Mouse (Mus musculus) liver, embryonic 14.5 days (tissue): ENCODE measurements around the gene Tsga10ip. TPM values are rescaled to one million over a fixed set of nuclear protein-coding genes. Genes with fewer than 3 reads are reported as not detected.
"Not testable (repeated sequence)": the region's sequence is repeated elsewhere in the genome, so short reads cannot be mapped to it uniquely, and the experiment has no call there.

Source experiments
- ATAC-seq: fragments of 200-750 bp; cut with Nextera tagmentation; 2 replicates; pipeline ENCODE4 v1.8.0; 2017; ENCODE audit warnings: moderate number of reproducible peaks, mild to moderate bottlenecking, moderate library complexity; ENCODE audit not compliant: insufficient read depth
- DNase-seq, 3 experiments: peaks; one replicate each; pipeline ENCODE4 v3.0.0-alpha.2; 2012 to 2013; ENCODE audit warnings: low read depth in 3 of 3, low spot score in 3 of 3
- H3K27ac ChIP-seq: fragments of 300-500 bp; sonication (generic); 2 replicates; pipeline ENCODE4 v1.5.1; 2014; ENCODE audit warnings: moderate library complexity, mild to moderate bottlenecking, control low read depth, inconsistent platforms
- H3K27me3 ChIP-seq: fragments of 300-500 bp; sonication (generic); 2 replicates; pipeline ENCODE4 v1.6.1; 2014; ENCODE audit warnings: mild to moderate bottlenecking, low read length, moderate library complexity; ENCODE audit not compliant: control insufficient read depth, insufficient read depth
- H3K36me3 ChIP-seq: fragments of 300-500 bp; sonication (generic); replicated peaks from 2 replicates; pipeline ENCODE4 v1.6.1; 2014; ENCODE audit warnings: low read depth; ENCODE audit not compliant: control insufficient read depth, insufficient read depth
- H3K4me1 ChIP-seq, 2 experiments: fragments of 200-500 bp in 1 of 2; fragments of 300-500 bp in 1 of 2; sonication (generic) in 1 of 2; replicated peaks; 2 replicates each; pipeline ENCODE4 v1.6.1; 2012 to 2014; ENCODE audit warnings: antibody characterized with exemption in 1 of 2, inconsistent platforms in 1 of 2, low read length in 1 of 2; ENCODE audit not compliant: control insufficient read depth in 2 of 2, insufficient read depth in 2 of 2
- H3K4me2 ChIP-seq: fragments of 300-500 bp; sonication (generic); 2 replicates; pipeline ENCODE4 v1.6.1; 2014; ENCODE audit warnings: low read depth, mild to moderate bottlenecking, control low read depth, moderate library complexity
- H3K4me3 ChIP-seq, 2 experiments: fragments of 200-500 bp in 1 of 2; fragments of 300-500 bp in 1 of 2; sonication (generic) in 1 of 2; 2 replicates each; pipeline ENCODE4 v1.5.1; 2012 to 2014; ENCODE audit warnings: low read depth in 2 of 2, low read length in 2 of 2, mild to moderate bottlenecking in 2 of 2, control low read depth in 1 of 2, inconsistent platforms in 1 of 2, moderate library complexity in 1 of 2; ENCODE audit not compliant: insufficient read depth in 1 of 2
- H3K9ac ChIP-seq: fragments of 300-500 bp; sonication (generic); replicated peaks from 2 replicates; pipeline ENCODE4 v1.6.1; 2014; ENCODE audit warnings: mild to moderate bottlenecking, control low read depth, moderate library complexity
- H3K9me3 ChIP-seq: fragments of 300-500 bp; sonication (generic); 2 replicates; pipeline ENCODE4 v1.6.1; 2016; ENCODE audit warnings: low read length, mixed read lengths; ENCODE audit not compliant: control insufficient read depth
- CTCF ChIP-seq: IDR thresholded peaks from 2 replicates; pipeline ENCODE4 v1.5.1; 2016; ENCODE audit warnings: antibody characterized with exemption, low read depth, control low read depth
- EP300 ChIP-seq: IDR thresholded peaks from 2 replicates; pipeline ENCODE4 v1.6.1; 2016; ENCODE audit warnings: antibody characterized with exemption, low read depth
- WGBS: fragments of 180-500 bp; shearing (Covaris S2); extraction: QIAGEN DNeasy Blood & Tissue Kit; methylation state at CpG from one replicate; pipeline ENCODE4 v1.1.7; 2014; ENCODE audit not compliant: insufficient replicate concordance; 5-methylcytosine and 5-hydroxymethylcytosine counted together
- polyA plus RNA-seq, 2 experiments: library from polyadenylated mRNA; depleted of rRNA in 1 of 2; stranded (reverse) in 1 of 2; unstranded in 1 of 2; fragments of >200 nt; fragmentation: Nextera tagmentation in 1 of 2; extraction: Ambion mirVana in 1 of 2; gene quantifications; 2 replicates each; pipeline versions ENCODE4 v1.2.1 to v1.2.3; 2012 to 2014

The Tsga10ip gene
- polyA plus RNA-seq, 2 experiments: 0.09 TPM; not detected in 1

- Histone ChIP-seq H3K4me2 (peak overlapping the region; percentile 99), H3K36me3 (peaks cover 39% of the 10 kb centered on the region), H3K27me3 (no peaks in the 10 kb centered on the region), H3K9ac (peak overlapping the region; percentile 91), H3K4me3 (peak overlapping the region; percentile 78 to 97), H3K27ac (peak overlapping the region; percentile 20; the same call in 1 of the 2 replicates), H3K9me3 (no peaks in the 10 kb centered on the region), H3K4me1 (peaks cover 13 to 14% of the 10 kb centered on the region in 2 experiments)
- 5% methylated on average over 11 of the region's 11 CpGs for WGBS
- TF ChIP-seq EP300: no peak
- TF ChIP-seq CTCF: no peak
- no peak for DNase-seq
- no peak for ATAC-seq
Observed at GRCm38 (mm10) chr19:5365751-5366150, 36.6 kb downstream of the Tsga10ip start.

- DNase-seq: no peak
- Histone ChIP-seq H3K4me1 (peaks cover 13 to 14% of the 10 kb centered on the region in 2 experiments), H3K4me2 (no peak overlapping the region), H3K27ac (no peak overlapping the region), H3K9me3 (no peaks in the 10 kb centered on the region), H3K4me3 (no peak overlapping the region), H3K9ac (no peak overlapping the region), H3K36me3 (peaks cover 23% of the 10 kb centered on the region), H3K27me3 (no peaks in the 10 kb centered on the region)
- ATAC-seq: no peak
- no peak for TF ChIP-seq EP300
- TF ChIP-seq CTCF: no peak
- 75% methylated on average over 2 of the region's 2 CpGs for WGBS
Observed at GRCm38 (mm10) chr19:5364124-5364523, 38.2 kb downstream of the Tsga10ip start.

GRCm38 (mm10) chr19:5362186-5362585 is 40.1 kb downstream of the Tsga10ip start:
- Histone ChIP-seq H3K4me1 (peaks cover 7% of the 10 kb centered on the region in 2 experiments), H3K27ac (no peak overlapping the region), H3K27me3 (no peaks in the 10 kb centered on the region), H3K4me3 (no peak overlapping the region), H3K9ac (no peak overlapping the region), H3K36me3 (peaks cover 13% of the 10 kb centered on the region), H3K9me3 (no peaks in the 10 kb centered on the region), H3K4me2 (no peak overlapping the region)
- TF ChIP-seq EP300 (no peak), CTCF (no peak)
- ATAC-seq (no peak), DNase-seq (no peak)
- WGBS: 73% methylated on average over 2 of the region's 2 CpGs

- no peaks in the 10 kb centered on the region for H3K36me3 ChIP-seq
- H3K27ac ChIP-seq: no peak overlapping the region
- ATAC-seq (no peak), DNase-seq (no peak)
- no CpG with 5 or more reads among the region's 1 CpGs for WGBS
- H3K9ac ChIP-seq: no peak overlapping the region
- 0 out of 4 replicates have a peak, but pooled peaks cover 0 to 1% of the 10 kb centered on the region in 2 experiments for H3K4me1 ChIP-seq
- TF ChIP-seq EP300 (no peak), CTCF (no peak)
- H3K9me3 ChIP-seq: no peaks in the 10 kb centered on the region
- H3K4me3 ChIP-seq: no peak overlapping the region
- H3K27me3 ChIP-seq: no peaks in the 10 kb centered on the region
- no peak overlapping the region for H3K4me2 ChIP-seq
Observed at GRCm38 (mm10) chr19:5356080-5356479, 46.2 kb downstream of the Tsga10ip start.

GRCm38 (mm10) chr19:5353609-5354008 is 48.7 kb downstream of the Tsga10ip start:
- 61% methylated on average over 2 of the region's 2 CpGs for WGBS
- Histone ChIP-seq H3K4me1 (0 out of 4 replicates have a peak, but pooled peaks cover 0 to 1% of the 10 kb centered on the region in 2 experiments), H3K27ac (no peak overlapping the region), H3K4me3 (no peak overlapping the region), H3K27me3 (no peaks in the 10 kb centered on the region), H3K9ac (no peak overlapping the region), H3K4me2 (no peak overlapping the region), H3K36me3 (no peaks in the 10 kb centered on the region), H3K9me3 (no peaks in the 10 kb centered on the region)
- no peak for ATAC-seq
- no peak for DNase-seq
- TF ChIP-seq CTCF (no peak), EP300 (no peak)

GRCm38 (mm10) chr19:5349502-5349873 is 52.8 kb downstream of the Tsga10ip start, which contains the start of gene Cst6:
Cst6 (minus strand) TSS chr19:5349574.
- not testable (repeated sequence) for H3K36me3 ChIP-seq, H3K27me3 ChIP-seq, DNase-seq, H3K27ac ChIP-seq, H3K4me1 ChIP-seq, ATAC-seq, H3K9me3 ChIP-seq
- WGBS: 56% methylated on average over 6 of the region's 6 CpGs
- H3K4me3 ChIP-seq: peak within 1 kb of the TSS; percentile 37 to 43
- H3K9ac ChIP-seq: peak within 1 kb of the TSS; percentile 45; the same call in 1 of the 2 replicates
- H3K4me2 ChIP-seq: peak within 1 kb of the TSS; percentile 76
